Mouse (Mus musculus) liver, embryonic 14.5 days (tissue): ENCODE measurements around the gene Dip2c. TPM values are rescaled to one million over a fixed set of nuclear protein-coding genes. Genes with fewer than 3 reads are reported as not detected.

Experiments
- ATAC-seq: fragments of 200-750 bp; cut with Nextera tagmentation; 2 replicates; pipeline ENCODE4 v1.8.0; 2017; ENCODE audit warnings: moderate number of reproducible peaks, mild to moderate bottlenecking, moderate library complexity; ENCODE audit not compliant: insufficient read depth
- DNase-seq, 3 experiments: peaks; one replicate each; pipeline ENCODE4 v3.0.0-alpha.2; 2012 to 2013; ENCODE audit warnings: low read depth in 3 of 3, low spot score in 3 of 3
- H3K27ac ChIP-seq: fragments of 300-500 bp; sonication (generic); 2 replicates; pipeline ENCODE4 v1.5.1; 2014; ENCODE audit warnings: moderate library complexity, mild to moderate bottlenecking, control low read depth, inconsistent platforms
- H3K27me3 ChIP-seq: fragments of 300-500 bp; sonication (generic); 2 replicates; pipeline ENCODE4 v1.6.1; 2014; ENCODE audit warnings: mild to moderate bottlenecking, low read length, moderate library complexity; ENCODE audit not compliant: control insufficient read depth, insufficient read depth
- H3K36me3 ChIP-seq: fragments of 300-500 bp; sonication (generic); replicated peaks from 2 replicates; pipeline ENCODE4 v1.6.1; 2014; ENCODE audit warnings: low read depth; ENCODE audit not compliant: control insufficient read depth, insufficient read depth
- H3K4me1 ChIP-seq, 2 experiments: fragments of 200-500 bp in 1 of 2; fragments of 300-500 bp in 1 of 2; sonication (generic) in 1 of 2; replicated peaks; 2 replicates each; pipeline ENCODE4 v1.6.1; 2012 to 2014; ENCODE audit warnings: antibody characterized with exemption in 1 of 2, inconsistent platforms in 1 of 2, low read length in 1 of 2; ENCODE audit not compliant: control insufficient read depth in 2 of 2, insufficient read depth in 2 of 2
- H3K4me2 ChIP-seq: fragments of 300-500 bp; sonication (generic); 2 replicates; pipeline ENCODE4 v1.6.1; 2014; ENCODE audit warnings: low read depth, mild to moderate bottlenecking, control low read depth, moderate library complexity
- H3K4me3 ChIP-seq, 2 experiments: fragments of 200-500 bp in 1 of 2; fragments of 300-500 bp in 1 of 2; sonication (generic) in 1 of 2; 2 replicates each; pipeline ENCODE4 v1.5.1; 2012 to 2014; ENCODE audit warnings: low read depth in 2 of 2, low read length in 2 of 2, mild to moderate bottlenecking in 2 of 2, control low read depth in 1 of 2, inconsistent platforms in 1 of 2, moderate library complexity in 1 of 2; ENCODE audit not compliant: insufficient read depth in 1 of 2
- H3K9ac ChIP-seq: fragments of 300-500 bp; sonication (generic); replicated peaks from 2 replicates; pipeline ENCODE4 v1.6.1; 2014; ENCODE audit warnings: mild to moderate bottlenecking, control low read depth, moderate library complexity
- H3K9me3 ChIP-seq: fragments of 300-500 bp; sonication (generic); 2 replicates; pipeline ENCODE4 v1.6.1; 2016; ENCODE audit warnings: low read length, mixed read lengths; ENCODE audit not compliant: control insufficient read depth
- CTCF ChIP-seq: IDR thresholded peaks from 2 replicates; pipeline ENCODE4 v1.5.1; 2016; ENCODE audit warnings: antibody characterized with exemption, low read depth, control low read depth
- EP300 ChIP-seq: IDR thresholded peaks from 2 replicates; pipeline ENCODE4 v1.6.1; 2016; ENCODE audit warnings: antibody characterized with exemption, low read depth
- WGBS: fragments of 180-500 bp; shearing (Covaris S2); extraction: QIAGEN DNeasy Blood & Tissue Kit; methylation state at CpG from one replicate; pipeline ENCODE4 v1.1.7; 2014; ENCODE audit not compliant: insufficient replicate concordance; 5-methylcytosine and 5-hydroxymethylcytosine counted together
- polyA plus RNA-seq, 2 experiments: library from polyadenylated mRNA; depleted of rRNA in 1 of 2; stranded (reverse) in 1 of 2; unstranded in 1 of 2; fragments of >200 nt; fragmentation: Nextera tagmentation in 1 of 2; extraction: Ambion mirVana in 1 of 2; gene quantifications; 2 replicates each; pipeline versions ENCODE4 v1.2.1 to v1.2.3; 2012 to 2014

The Dip2c gene
- polyA plus RNA-seq, 2 experiments: 0.46 to 0.55 TPM

DNA sequence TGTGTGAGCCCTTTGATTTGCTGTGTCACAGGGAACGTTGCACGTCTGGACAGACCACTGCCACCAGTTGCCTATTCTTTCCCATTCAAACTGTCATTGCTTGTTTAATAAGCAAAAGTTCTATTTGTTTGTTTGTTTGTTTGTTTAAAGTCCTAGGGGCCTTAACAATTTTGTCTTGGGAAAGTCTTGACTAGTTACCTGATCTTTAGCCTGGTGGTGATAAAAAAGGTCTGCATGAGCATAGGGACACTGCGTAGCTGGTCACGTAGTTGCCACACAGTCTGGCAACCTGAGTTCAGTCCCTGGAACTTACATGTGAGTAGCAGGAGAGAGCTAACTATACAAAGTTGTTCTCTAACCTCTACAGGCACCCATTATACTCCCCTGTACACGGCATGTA, 392.9 kb downstream of the Dip2c start:
- Histone ChIP-seq H3K9me3 (no peaks in the 10 kb centered on the region), H3K36me3 (no peaks in the 10 kb centered on the region), H3K27me3 (no peaks in the 10 kb centered on the region), H3K4me2 (no peak overlapping the region), H3K4me1 (no peaks in the 10 kb centered on the region), H3K9ac (no peak overlapping the region), H3K27ac (no peak overlapping the region), H3K4me3 (no peak overlapping the region)
- 68% methylated on average over 5 of the region's 5 CpGs for WGBS
- no peak for DNase-seq
- ATAC-seq: no peak
- no peak for TF ChIP-seq CTCF
- TF ChIP-seq EP300: no peak

DNA sequence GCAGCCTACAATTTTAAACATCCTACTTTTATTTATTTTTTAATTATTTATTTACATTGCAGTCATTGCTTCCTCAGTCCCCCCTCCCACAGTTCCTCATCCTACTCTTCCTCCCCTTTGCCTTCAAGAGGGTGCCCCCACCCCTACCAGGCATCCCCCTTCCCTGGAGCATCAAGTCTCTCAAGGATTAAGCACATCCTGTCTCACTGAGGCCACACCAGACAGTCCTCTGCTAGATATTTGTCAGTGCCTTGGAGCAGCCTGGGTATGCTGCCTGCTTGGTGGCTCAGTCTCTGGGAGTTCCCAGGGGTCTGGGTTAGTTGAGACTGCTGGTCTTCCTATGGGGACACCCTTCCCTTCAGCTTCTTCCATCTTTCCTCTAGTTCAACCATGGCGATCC, 397.8 kb downstream of the Dip2c start:
- Histone ChIP-seq H3K36me3 (no peaks in the 10 kb centered on the region), H3K27me3 (no peaks in the 10 kb centered on the region), H3K9me3 (no peaks in the 10 kb centered on the region), H3K27ac (no peak overlapping the region), H3K4me3 (no peak overlapping the region), H3K4me2 (no peak overlapping the region), H3K9ac (no peak overlapping the region), H3K4me1 (no peaks in the 10 kb centered on the region)
- DNase-seq (no peak), ATAC-seq (no peak)
- TF ChIP-seq EP300: no peak
- no peak for TF ChIP-seq CTCF
- WGBS: 83% methylated on average over 1 of the region's 1 CpGs

DNA sequence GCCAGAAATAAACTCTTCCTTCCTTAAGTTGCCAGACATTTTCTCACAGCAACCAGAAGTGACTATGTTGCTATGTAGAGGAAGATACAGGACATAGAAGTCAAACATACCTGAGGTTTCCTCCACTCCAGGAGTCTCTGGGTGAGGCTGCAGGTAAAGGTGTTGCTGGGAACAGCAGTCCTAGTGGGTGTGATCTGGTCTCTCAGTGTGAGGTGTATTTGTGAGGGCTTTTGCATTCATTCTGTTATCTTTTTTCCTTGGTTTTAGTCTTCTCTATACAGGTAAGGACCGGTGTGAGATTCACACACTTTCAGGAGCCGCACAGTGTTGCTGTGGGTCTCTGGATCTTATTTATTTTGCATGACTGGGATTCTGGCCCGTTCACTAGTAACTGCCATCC, 405.2 kb downstream of the Dip2c start:
- Histone ChIP-seq H3K36me3 (no peaks in the 10 kb centered on the region), H3K4me1 (no peaks in the 10 kb centered on the region), H3K27ac (no peak overlapping the region), H3K27me3 (no peaks in the 10 kb centered on the region), H3K9ac (no peak overlapping the region), H3K4me3 (no peak overlapping the region), H3K9me3 (no peaks in the 10 kb centered on the region), H3K4me2 (no peak overlapping the region)
- TF ChIP-seq CTCF (no peak), EP300 (no peak)
- ATAC-seq: no peak
- DNase-seq: no peak
- 87% methylated on average over 3 of the region's 3 CpGs for WGBS

DNA sequence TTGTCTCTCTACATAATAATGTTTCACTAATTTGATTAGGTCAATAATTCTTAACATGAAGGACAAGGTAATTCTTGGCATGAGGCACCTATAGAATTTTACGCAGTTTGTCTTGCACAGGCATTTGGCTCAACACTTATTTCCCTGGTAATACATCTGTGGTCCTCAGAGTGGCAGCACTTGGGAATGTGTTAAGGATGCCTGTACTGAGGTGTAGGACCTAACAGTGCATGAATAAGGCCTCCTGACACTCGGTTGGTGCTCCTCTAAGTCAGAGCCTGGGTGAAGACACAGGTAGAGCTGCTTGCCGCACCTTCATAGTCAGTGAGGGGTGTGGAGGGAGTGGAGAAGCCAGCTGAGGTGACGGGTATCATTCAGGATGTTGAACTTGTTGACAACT, 407.0 kb downstream of the Dip2c start:
- no peak overlapping the region for H3K9ac ChIP-seq
- no peaks in the 10 kb centered on the region for H3K4me1 ChIP-seq
- no peaks in the 10 kb centered on the region for H3K9me3 ChIP-seq
- no peaks in the 10 kb centered on the region for H3K36me3 ChIP-seq
- no peak overlapping the region for H3K4me2 ChIP-seq
- 75% methylated on average over 4 of the region's 4 CpGs for WGBS
- H3K4me3 ChIP-seq: no peak overlapping the region
- no peaks in the 10 kb centered on the region for H3K27me3 ChIP-seq
- ATAC-seq (no peak), DNase-seq (no peak)
- TF ChIP-seq CTCF: no peak
- no peak for TF ChIP-seq EP300
- no peak overlapping the region for H3K27ac ChIP-seq

DNA sequence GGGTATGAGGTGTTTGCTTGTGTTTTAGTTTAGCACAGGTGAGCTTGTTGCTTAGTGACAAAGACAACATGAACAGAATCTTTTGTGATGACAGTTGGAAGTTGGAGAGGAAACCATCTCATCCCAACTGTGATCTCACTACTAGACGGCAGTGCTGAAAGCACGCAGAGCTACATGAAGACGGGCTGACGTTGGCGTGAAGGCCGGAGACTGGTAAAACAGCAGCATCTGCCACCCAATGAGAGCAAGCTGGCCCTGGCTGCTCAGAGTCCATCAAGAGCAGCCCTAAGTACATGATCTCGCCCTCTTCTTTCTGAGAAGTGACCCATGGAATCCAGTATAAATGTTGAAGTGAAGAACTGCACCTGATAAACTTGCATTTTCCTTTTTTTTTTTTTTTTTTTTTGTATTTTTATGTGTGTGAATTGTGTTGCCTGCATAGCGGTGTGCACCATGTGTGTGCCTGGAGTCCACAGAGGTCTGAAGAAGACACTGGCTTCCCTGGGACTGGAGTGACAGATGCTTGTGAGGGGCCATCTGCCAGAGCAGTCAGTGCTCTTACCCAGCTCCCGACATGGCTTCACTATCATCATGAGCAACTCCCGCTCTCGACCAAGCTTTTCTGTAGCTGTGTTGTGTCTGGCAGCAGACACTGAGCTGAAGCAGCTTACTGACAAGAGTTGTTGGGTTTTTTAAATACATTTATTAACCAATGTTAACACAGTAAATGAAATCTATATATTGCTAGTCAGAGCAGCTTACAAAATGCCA, 408.0 kb downstream of the Dip2c start:
- no peaks in the 10 kb centered on the region for H3K27me3 ChIP-seq
- H3K9ac ChIP-seq: no peak overlapping the region
- WGBS: 89% methylated on average over 11 of the region's 11 CpGs
- TF ChIP-seq CTCF (no peak), EP300 (no peak)
- H3K27ac ChIP-seq: no peak overlapping the region
- DNase-seq (no peak), ATAC-seq (no peak)
- H3K4me3 ChIP-seq: no peak overlapping the region
- H3K36me3 ChIP-seq: peaks cover 5% of the 10 kb centered on the region
- no peak overlapping the region for H3K4me2 ChIP-seq
- H3K4me1 ChIP-seq: no peaks in the 10 kb centered on the region
- H3K9me3 ChIP-seq: no peaks in the 10 kb centered on the region
